Mouse (Mus musculus) skeletal muscle tissue, adult 2 months (tissue): ENCODE measurements at regions not wholly inside any gene's neighbourhood (a gene's known extent, or its start where the extent isn't known, plus 50 kb on each side); places are given as distances from the start of the nearest gene placed in this dataset.

Experiments
- DNase-seq: peaks from one replicate; pipeline ENCODE4 v3.0.0-alpha.2; 2012; ENCODE audit warnings: low read depth, low spot score

DNA sequence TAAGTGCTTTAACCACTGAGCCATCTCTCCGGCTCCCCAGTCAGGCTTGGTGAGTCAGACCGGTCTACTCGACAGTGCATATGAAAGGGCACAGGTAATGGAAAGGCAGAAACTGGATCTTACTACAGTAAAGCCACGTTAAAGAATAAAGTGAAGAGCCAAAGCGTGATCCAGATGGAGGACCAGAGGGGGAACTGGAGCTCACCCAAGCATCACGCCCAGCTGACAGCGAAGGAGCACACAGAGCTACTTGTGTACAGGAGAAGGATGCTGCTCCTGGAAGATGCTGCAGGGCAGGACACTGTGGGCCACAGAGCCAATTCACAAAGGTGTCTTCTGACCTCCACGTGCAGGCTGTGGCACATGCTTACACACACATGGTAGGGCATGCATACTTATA lies 96.7 kb upstream of the Ppp1r26 start:
- DNase-seq: no peak

DNA sequence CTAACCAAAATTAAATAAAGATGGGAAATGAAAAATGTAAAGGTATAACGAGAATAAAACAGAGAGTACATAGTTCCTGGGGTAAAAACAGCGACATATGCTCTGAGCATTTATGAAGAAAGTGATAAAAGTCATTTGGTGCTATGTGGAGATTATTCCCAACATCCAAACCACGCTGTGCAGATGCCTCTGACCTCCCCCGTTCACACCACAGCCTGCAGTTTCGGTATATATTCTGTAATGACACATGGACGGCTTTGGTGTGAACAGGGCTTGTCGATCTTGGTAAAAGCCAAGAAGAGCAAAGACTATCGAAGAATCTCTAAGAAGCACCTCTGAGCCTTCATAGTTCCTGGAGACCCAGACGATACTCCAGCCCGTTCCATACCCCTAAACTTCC lies 95.2 kb upstream of the Ppp1r26 start:
- DNase-seq: no peak

DNA sequence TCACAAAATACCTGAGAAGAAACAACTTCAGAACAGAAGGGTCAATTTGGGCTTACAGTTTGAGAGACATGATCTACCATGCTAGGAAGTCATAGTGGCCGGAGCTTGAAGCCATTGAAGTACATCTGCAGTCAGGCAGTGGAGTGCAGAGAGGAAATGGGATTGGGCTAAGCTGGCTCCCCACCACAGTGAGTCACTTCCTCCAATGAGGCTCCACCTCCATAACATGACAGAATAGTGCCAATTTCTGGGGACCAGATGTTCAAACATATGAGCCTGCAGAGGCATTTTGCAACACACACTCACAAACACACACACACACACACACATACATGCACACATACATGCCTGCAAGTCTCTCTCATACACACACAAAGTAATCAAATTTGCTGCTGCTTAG lies 93.7 kb upstream of the Ppp1r26 start:
- peak; percentile 9 for DNase-seq

DNA sequence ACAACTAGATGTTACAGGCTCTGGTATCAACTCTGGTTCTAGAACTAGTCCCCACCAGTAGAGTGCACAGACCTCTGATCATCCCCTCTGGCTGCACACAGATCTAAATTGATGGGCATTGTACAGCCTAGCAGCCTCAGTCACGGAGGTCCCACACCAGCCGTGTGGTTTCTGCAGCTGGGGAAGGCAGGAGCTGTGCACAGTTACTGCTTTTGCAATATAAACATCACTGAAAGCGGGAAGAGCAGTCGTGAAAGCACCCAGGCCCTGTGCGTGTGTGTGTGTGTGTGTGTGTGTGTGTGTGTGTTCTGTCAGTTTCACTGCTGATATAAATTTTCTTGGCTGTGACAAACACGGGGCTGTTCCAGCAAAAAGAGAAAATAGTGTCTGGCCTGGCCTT lies 84.4 kb upstream of the Ppp1r26 start:
- no peak for DNase-seq

DNA sequence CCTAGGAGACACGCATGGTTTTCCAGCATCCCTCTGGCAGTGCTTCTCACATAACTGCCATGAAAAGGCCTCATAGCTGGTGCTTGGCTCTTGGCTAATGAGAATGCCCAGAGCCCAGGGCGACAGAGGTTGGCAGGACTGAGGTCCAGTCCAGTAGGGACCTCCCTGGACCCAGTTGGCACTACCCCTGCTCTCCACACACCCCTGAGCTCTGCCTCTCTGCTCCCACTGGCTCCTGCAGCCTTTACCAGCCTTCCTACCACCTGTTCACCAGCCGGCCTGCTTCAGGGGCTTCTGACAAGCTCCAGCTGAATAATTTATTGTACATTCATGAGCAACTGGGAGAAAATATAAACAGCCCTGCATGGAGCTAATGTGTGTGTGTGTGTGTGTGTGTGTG lies 82.0 kb upstream of the Ppp1r26 start:
- no peak for DNase-seq

DNA sequence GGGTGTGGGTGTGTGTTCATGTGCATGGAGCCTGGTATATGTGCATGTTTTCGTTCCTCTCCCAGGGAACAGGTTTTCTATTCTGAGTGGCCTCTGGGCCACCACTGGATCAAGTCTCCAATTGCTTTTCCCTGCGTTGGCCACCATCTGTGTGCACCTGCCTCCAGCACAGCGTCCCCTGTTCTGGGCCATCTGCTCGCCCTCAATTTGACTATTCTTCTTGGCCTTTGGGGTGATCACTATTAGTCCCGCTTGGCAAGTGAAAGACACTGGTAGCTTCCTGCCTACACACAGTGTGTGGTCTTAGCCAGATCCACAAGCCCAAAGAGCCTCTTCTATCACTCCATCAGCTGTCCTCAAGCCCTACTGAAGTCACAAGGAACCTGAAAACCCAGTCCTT lies 80.8 kb upstream of the Ppp1r26 start:
- DNase-seq: no peak

DNA sequence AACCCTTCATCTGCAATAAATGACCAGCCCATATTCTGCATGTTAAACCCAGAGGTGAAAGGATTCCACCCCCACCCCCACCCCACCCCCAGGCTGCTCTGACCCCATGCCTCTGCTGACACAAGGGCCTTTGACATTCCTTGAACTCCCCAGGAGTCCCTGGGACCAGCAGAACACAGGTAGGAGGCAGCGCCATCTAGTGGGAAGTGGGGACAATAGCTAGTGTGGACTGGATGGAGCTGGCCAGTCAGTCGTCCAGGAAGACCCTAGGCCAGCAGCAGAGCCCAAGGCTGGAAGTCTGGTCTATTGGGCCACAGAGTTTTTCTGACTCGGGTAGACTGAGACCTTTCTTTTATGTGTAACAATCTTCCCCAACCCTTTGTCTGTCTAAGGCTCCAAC lies 71.8 kb upstream of the Ppp1r26 start:
- peak; percentile 39 for DNase-seq

DNA sequence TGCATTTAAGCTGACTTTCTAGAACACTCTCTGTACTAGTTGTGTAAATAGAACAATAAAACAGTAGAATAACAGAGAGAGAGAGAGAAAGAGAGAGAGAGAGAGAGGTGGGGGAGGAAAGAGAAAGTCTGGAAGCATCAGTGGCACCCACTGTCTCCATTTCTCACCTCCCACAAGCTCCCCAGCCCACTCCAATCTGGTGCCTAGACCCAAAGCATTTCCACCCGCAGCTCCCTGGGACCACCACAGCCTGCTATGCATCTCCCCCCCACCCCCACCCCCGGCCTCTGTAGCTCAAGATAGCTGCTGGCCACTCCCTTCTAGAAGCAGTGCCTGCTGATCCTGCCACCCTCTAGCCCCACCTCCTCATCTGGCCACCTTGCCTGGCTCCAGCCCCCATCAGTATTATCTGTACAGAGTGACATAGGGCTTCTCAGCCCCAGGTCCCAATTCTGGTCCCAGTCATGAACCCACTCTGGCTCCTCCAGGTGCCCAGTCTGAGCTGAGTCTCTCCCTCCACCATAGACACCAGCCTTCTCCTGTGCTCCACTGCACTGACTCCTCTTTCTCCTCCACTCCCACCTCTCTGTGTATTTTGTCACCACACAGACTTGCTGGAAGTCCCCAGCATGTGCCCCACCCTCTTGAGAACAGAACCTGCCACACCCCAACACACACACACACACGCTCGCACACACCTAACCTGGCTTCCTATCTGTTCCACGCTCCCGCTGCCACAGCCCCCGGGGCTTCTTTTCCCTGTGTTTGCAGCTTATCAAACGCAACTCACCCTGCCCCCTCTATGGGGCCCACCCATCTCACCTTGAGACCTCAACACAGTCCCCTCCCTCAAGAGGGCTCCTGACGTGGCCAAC lies 68.4 kb upstream of the Ppp1r26 start:
- no peak for DNase-seq

DNA sequence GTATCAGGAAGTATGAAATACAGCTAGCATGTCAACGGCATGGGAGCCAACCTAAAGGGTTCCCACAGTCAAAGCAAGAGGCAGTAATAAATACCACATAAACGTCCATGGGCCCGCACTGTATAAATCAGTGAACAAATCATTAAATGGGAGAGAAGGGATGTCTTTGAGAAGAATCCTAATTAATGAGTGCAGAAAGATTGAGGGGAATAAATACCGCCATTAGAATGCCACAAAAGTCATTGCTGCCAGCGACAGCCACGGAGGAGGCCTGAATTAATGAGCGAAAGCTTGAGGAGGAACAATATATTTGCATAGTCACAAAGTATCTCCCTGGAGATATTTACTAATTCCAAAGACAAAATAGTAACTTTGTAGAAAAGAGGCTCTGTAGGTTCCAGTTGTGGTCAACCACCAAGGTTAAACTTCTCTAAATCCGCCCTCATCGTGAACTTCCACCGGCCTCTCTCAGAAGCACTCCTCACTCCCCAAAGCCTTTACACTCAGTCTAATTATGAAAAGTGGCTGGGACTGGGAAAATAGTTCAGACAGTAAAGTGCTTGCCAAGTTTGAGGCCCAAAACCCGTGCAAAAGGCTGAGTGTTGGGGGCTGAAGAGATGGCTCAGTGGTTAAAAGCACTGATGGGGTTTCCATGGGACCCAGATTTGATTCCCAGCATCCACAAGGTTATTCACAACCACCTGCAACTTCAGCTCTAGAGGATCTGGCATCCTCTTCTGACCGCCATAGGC lies 64.4 kb upstream of the Ppp1r26 start:
- DNase-seq: no peak

DNA sequence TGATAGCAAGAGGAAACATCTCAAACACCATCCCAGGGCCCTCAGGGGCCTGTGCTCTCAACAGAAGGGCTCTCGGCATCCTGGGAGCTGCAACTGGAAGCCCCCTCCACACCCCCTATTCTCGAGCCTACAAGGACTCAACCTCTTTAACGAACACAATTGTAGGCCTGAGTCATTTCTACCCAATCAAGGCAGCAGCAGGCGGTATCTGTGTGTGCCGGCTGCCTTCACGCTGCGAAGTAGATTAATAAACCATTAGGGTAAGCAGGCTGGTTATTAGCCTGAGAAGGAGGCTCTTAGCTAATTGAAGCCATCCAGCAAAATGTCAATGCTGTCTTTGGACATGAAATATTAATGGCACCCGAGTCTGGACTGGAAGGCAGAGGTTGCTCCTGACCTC lies 61.7 kb upstream of the Ppp1r26 start:
- DNase-seq: no peak

DNA sequence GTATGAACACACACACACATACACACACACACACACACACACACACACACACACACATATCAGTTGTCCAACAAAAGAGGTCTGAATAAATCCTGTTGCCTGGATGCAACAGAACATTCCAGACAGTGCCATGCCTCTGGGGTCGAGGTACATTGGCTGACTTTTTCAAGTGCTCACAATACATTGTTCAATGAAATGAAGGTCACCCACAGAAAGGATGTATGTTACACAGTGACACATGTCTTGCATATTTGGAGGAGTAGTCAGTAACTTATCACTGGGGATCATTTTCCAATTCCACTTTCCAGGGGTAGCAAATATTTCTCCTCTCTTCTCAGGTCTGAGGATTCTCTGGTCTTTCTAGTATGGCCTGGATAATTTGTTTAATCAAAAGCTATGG lies 59.8 kb upstream of the Ppp1r26 start:
- no peak for DNase-seq

DNA sequence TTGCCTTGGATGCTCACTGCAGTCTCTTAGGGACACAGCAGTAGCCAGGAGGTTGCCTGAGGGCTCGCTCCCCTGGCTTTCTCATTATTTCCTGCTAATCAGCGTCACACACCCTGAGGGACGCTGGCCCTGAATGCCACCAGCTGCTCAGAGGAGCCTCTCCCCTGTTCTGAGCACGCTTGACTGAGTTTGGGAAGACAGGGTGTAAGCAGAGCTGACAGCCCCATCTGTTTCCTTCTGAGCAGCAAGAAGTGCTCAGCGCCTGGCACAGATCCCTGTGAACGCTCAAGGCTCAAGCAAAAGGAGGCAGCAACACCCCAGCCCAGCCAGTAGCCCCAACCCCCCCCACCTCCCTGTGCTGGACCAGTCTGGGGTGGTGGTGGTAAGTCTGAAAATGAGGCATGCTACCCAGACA lies 59.2 kb upstream of the Ppp1r26 start:
- peak; percentile 26 for DNase-seq

DNA sequence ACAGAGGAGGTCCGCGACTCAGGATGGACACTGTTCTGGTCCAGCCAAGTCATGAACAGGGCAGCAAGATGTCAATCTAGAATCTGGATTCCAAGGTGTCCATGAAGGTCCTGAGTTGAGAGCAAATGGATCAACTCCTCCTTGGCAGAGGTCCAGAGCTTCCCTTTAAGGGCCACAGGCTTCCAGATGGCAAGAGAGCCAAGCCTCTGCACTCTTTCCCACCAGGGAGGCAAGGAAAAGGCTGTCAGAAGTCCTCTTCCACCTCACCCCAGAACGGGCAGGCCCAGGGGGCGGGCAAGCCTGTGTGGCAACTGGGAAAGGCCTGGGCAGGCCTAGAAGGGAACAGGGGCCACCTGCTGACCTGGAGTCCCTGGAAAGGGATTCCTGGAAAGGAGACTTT lies 58.7 kb upstream of the Ppp1r26 start:
- DNase-seq: no peak

DNA sequence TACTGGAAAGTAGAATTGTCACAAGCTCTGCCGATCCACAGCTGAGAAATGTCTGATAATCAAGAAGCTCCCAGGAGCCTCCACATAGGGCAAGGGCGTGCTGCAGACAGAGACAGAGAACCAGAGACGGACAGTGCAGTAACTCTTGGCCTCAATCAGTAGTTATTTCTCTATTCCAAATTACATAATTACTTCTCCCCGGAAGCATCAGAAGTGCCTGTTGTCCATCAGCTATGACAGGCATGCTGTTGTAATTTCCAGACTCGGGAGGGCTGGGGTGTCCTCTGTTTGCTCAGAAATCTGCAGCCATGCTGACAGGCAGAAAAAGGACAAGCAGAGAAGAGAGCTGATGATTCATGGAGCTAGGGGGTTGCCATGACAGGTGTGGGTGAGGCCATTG lies 56.9 kb upstream of the Ppp1r26 start:
- DNase-seq: no peak

DNA sequence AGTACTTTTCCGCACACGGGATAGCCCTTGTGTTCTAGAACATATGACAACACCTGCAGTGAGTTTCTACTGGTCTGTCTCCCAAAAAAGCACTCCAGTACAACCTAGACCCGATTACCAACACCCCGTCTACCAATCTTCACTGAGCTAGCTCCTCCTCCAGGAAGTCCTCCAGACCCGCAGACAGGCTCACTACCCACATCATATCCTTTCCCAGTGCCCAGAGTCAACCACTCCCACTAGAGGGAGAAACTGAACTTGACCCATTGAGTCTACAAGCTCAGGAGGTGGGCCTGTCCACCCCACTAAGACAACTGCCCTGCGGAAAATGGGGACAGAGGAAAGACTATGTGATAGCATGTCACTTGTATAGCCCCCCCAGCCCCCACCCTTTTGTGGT lies 51.2 kb upstream of the Ppp1r26 start:
- no peak for DNase-seq
